Mouse (Mus musculus) erythroblast, embryonic 14.5 days (primary cell): Measurements from ENCODE around the gene Notch4.

Experiments used
- GATA1 ChIP-seq: IDR thresholded peaks from 2 replicates; pipeline ENCODE4 v1.6.1; 2012; ENCODE audit warnings: low read length, inconsistent platforms, mixed read lengths
- TAL1 ChIP-seq: IDR thresholded peaks from 3 replicates; pipeline ENCODE4 v1.6.1; 2012; ENCODE audit warnings: low read length, inconsistent platforms, mixed read lengths

- TF ChIP-seq GATA1: no peak
- TF ChIP-seq TAL1: no peak
Measured at GRCm38 (mm10) chr17:34560438-34560837, 3.6 kb upstream of the Notch4 start.
